Mouse (Mus musculus) ES-Bruce4 (cell line): Measurements from ENCODE around the gene Scn1b.

ENCODE experiments used
- CTCF ChIP-seq: IDR thresholded peaks from one replicate; pipeline ENCODE4 v1.8.1; 2011; ENCODE audit warnings: low read depth, low read length
- POLR2A ChIP-seq: IDR thresholded peaks from one replicate; pipeline ENCODE4 v1.8.1; 2011; ENCODE audit warnings: low read length; ENCODE audit not compliant: insufficient read depth

DNA sequence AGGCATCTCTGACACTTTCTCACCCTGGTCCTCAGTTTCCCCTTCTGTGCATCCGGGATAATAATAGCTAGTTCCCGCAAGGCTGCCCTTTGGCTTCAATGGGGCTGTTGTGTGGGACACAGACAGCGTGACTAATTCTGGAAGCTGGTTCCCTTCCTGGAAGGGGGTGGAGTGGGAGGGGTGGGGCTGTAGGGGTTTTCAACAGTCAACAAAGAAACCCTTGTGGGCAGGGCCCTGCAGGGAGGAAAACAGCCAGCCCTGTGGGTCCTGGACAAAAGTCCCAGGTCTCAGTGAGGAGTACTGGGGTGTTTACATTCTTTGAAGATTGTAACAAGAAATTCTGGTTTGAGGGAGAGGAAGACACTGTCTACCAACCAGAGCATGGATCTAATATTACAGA lies 41.6 kb downstream of the Scn1b start:
- no peak for TF ChIP-seq CTCF
- TF ChIP-seq POLR2A: no peak
